Comparison of ENCODE assay signal across 9 mouse cellular contexts in the genomic region with DNA sequence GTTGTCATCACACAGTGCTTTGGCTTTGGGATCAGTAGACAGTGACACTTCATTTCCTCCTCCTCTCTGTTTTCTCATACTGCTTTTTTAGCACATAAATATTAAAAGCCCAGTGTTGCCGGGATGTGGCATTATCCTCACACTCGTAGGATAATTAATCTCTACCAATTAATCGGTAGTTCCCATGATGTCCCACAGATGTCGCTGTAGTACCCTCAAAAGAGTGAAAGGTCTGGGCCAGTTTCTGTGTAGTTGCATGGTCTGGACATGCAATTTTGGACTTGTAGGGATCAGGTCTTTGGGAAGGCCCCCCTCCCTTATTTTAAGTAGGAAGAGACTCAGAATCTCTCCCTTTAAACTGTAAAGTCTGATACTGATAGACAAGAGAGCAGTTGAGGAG. TPM values are rescaled to one million over a fixed set of nuclear protein-coding genes. Genes with fewer than 3 reads are reported as not detected.
DNase-seq lines count a peak whose midpoint lies in the region; ATAC-seq lines count a peak whose summit lies in the region.
"Had no signal": no experiment of that assay in that cellular context is flagged by ENCODE, and none has a peak within 500 bp of the region (broad histone marks: within the 10 kb centered on the region; RNA-seq: fewer than 3 reads in every experiment).

No protein-coding gene starts in this region.

- no peak for ATAC-seq in hindbrain, embryonic 13.5 days (ENCODE audit: low FRiP score)
- peak; percentile 65 for ATAC-seq in megakaryocyte-erythroid progenitor cell, adult 5-6 weeks (replicated peaks; ENCODE audit: low FRiP score, low TSS enrichment, poor library complexity, severe bottlenecking)

- no peaks in the 10 kb centered on the region for H3K4me1 ChIP-seq in hindbrain, embryonic 10.5 days (replicated peaks)
- H3K4me1 ChIP-seq in hindbrain, embryonic 13.5 days (replicated peaks) = 0 out of 2 replicates have a peak, but pooled peaks cover 4% of the 10 kb centered on the region
- H3K4me1 ChIP-seq: hindbrain, embryonic 15.5 days had no signal

- H3K36me3 ChIP-seq in hindbrain, embryonic 10.5 days = peaks cover 99% of the 10 kb centered on the region
- H3K36me3 ChIP-seq in hindbrain, embryonic 13.5 days = peaks cover 97% of the 10 kb centered on the region

- H3K9me3 ChIP-seq in hindbrain, embryonic 10.5 days = no peaks in the 10 kb centered on the region
- H3K9me3 ChIP-seq in hindbrain, embryonic 13.5 days = no peaks in the 10 kb centered on the region
- H3K9me3 ChIP-seq: hindbrain, embryonic 15.5 days had no signal

- WGBS in hindbrain, embryonic 10.5 days = 45% methylated on average over 4 of the region's 4 CpGs
- WGBS in hindbrain, embryonic 13.5 days = 27% methylated on average over 4 of the region's 4 CpGs

- no peak overlapping the region for H3K4me2 ChIP-seq in hindbrain, embryonic 13.5 days
- H3K4me2 ChIP-seq: hindbrain, embryonic 15.5 days had no signal

- no peaks in the 10 kb centered on the region for H3K27me3 ChIP-seq in hindbrain, embryonic 10.5 days (ENCODE audit: insufficient read depth, poor library complexity, severe bottlenecking)
- no peaks in the 10 kb centered on the region for H3K27me3 ChIP-seq in hindbrain, embryonic 13.5 days
- H3K27me3 ChIP-seq: hindbrain, embryonic 15.5 days had no signal

- intact Hi-C loops in gastrocnemius, postnatal 14 days (cut with DNase I; ENCODE audit: low total_unique reads) = no loop called here

- peak; percentile 12 for DNase-seq in hindbrain, embryonic 10.5 days (ENCODE audit: low spot score)
- DNase-seq in right cerebral cortex, postnatal 4 days = peak; percentile 40
- DNase-seq in right cerebral cortex, postnatal 36 days (ENCODE audit: low spot score in 2 of 2) = no peak
- DNase-seq in cerebellum, postnatal 10 days = peak; percentile 71 to 78
- no peak for DNase-seq in gastrocnemius, postnatal 14 days
- no peak for DNase-seq in adrenal gland, adult 18-20 months (ENCODE audit: low spot score in 2 of 2)

- no peak overlapping the region for H3K4me3 ChIP-seq in hindbrain, embryonic 10.5 days
- H3K4me3 ChIP-seq in hindbrain, embryonic 13.5 days = no peak overlapping the region
- H3K4me3 ChIP-seq: hindbrain, embryonic 15.5 days had no signal

- H3K27ac ChIP-seq in hindbrain, embryonic 10.5 days = no peak overlapping the region
- H3K27ac ChIP-seq in hindbrain, embryonic 13.5 days = no peak overlapping the region
- H3K27ac ChIP-seq: hindbrain, embryonic 15.5 days had no signal

- no peak overlapping the region for H3K9ac ChIP-seq in hindbrain, embryonic 13.5 days
- H3K9ac ChIP-seq: hindbrain, embryonic 15.5 days had no signal

RNA-seq across cellular contexts. Expression of gene Spaca9, which starts 18.8 kb away (rescaled TPM):
- 4.4 TPM in 2 replicates for polyA plus RNA-seq in hindbrain, embryonic 10.5 days (2016; fragmentation: Nextera tagmentation; extraction: Ambion mirVana)
- polyA plus RNA-seq in hindbrain, embryonic 13.5 days (2015; fragmentation: Nextera tagmentation; extraction: Ambion mirVana) = 3.8 and 4.0 TPM in 2 replicates
- 2.7 TPM in 1 of 2 replicates, not detected in the other for total RNA-seq in megakaryocyte-erythroid progenitor cell, adult 5-6 weeks (2014; fragmentation: Nextera tagmentation)
- not detected in 2 replicates for total RNA-seq in megakaryocyte-erythroid progenitor cell, adult 5-6 weeks (2017)
- not detected for total RNA-seq in gastrocnemius, postnatal 14 days (2021)
- 1 to 10 TPM in 1 of 2 experiments, under 1 TPM in 1; 0.60 to 1.2 TPM for total RNA-seq in adrenal gland, adult 18-20 months (2021)

RNA-seq across cellular contexts. Expression of gene Ak8, which starts 19.3 kb away (rescaled TPM):
- polyA plus RNA-seq in hindbrain, embryonic 10.5 days (2016; fragmentation: Nextera tagmentation; extraction: Ambion mirVana) = 0.73 and 1.7 TPM in 2 replicates
- 1.9 and 2.3 TPM in 2 replicates for polyA plus RNA-seq in hindbrain, embryonic 13.5 days (2015; fragmentation: Nextera tagmentation; extraction: Ambion mirVana)
- total RNA-seq in megakaryocyte-erythroid progenitor cell, adult 5-6 weeks (2014; fragmentation: Nextera tagmentation) = 1.2 TPM in 1 of 2 replicates, not detected in the other
- not detected in 2 replicates for total RNA-seq in megakaryocyte-erythroid progenitor cell, adult 5-6 weeks (2017)
- total RNA-seq in gastrocnemius, postnatal 14 days (2021) = not detected
- total RNA-seq in adrenal gland, adult 18-20 months (2021) = under 1 TPM; 0.38 to 0.63 TPM

RNA-seq across cellular contexts. Expression of gene Tsc1, which starts 39.7 kb away (rescaled TPM):
- polyA plus RNA-seq in hindbrain, embryonic 10.5 days (2016; fragmentation: Nextera tagmentation; extraction: Ambion mirVana) = 21.8 and 23.8 TPM in 2 replicates
- 33.7 and 33.9 TPM in 2 replicates for polyA plus RNA-seq in hindbrain, embryonic 13.5 days (2015; fragmentation: Nextera tagmentation; extraction: Ambion mirVana)
- 20.1 and 32.0 TPM in 2 replicates for total RNA-seq in megakaryocyte-erythroid progenitor cell, adult 5-6 weeks (2014; fragmentation: Nextera tagmentation)
- 10.9 and 24.3 TPM in 2 replicates for total RNA-seq in megakaryocyte-erythroid progenitor cell, adult 5-6 weeks (2017)
- total RNA-seq in gastrocnemius, postnatal 14 days (2021) = 10 to 100 TPM; 16.5 to 19.5 TPM
- 10 to 100 TPM; 18.5 to 21.3 TPM for total RNA-seq in adrenal gland, adult 18-20 months (2021)

RNA-seq across cellular contexts. Expression of gene Gfi1b, which starts 58.9 kb away (rescaled TPM):
- 3.4 and 4.7 TPM in 2 replicates for polyA plus RNA-seq in hindbrain, embryonic 10.5 days (2016; fragmentation: Nextera tagmentation; extraction: Ambion mirVana)
- 0.19 and 0.23 TPM in 2 replicates for polyA plus RNA-seq in hindbrain, embryonic 13.5 days (2015; fragmentation: Nextera tagmentation; extraction: Ambion mirVana)
- total RNA-seq in megakaryocyte-erythroid progenitor cell, adult 5-6 weeks (2014; fragmentation: Nextera tagmentation) = 331 and 332 TPM in 2 replicates
- total RNA-seq in megakaryocyte-erythroid progenitor cell, adult 5-6 weeks (2017) = 91.3 and 113 TPM in 2 replicates
- total RNA-seq in gastrocnemius, postnatal 14 days (2021) = not detected
- not detected for total RNA-seq in adrenal gland, adult 18-20 months (2021)

Comparison
In these comparisons a context has a peak if more than half of its experiments do, and no peak if none do; other contexts are left out.
1. DNase-seq: peak in hindbrain, embryonic 10.5 days (single experiment), right cerebral cortex, postnatal 4 days (single experiment) and cerebellum, postnatal 10 days (2 of 2); none in right cerebral cortex, postnatal 36 days (0 of 2), gastrocnemius, postnatal 14 days (single experiment) and adrenal gland, adult 18-20 months (0 of 2).